Mouse (Mus musculus) ES-Bruce4 (cell line): ENCODE measurements at regions not wholly inside any gene's neighbourhood (a gene's known extent, or its start where the extent isn't known, plus 50 kb on each side); places are given as distances from the start of the nearest gene placed in this dataset.

Experiments
- CTCF ChIP-seq: IDR thresholded peaks from one replicate; pipeline ENCODE4 v1.8.1; 2011; ENCODE audit warnings: low read depth, low read length
- POLR2A ChIP-seq: IDR thresholded peaks from one replicate; pipeline ENCODE4 v1.8.1; 2011; ENCODE audit warnings: low read length; ENCODE audit not compliant: insufficient read depth

DNA sequence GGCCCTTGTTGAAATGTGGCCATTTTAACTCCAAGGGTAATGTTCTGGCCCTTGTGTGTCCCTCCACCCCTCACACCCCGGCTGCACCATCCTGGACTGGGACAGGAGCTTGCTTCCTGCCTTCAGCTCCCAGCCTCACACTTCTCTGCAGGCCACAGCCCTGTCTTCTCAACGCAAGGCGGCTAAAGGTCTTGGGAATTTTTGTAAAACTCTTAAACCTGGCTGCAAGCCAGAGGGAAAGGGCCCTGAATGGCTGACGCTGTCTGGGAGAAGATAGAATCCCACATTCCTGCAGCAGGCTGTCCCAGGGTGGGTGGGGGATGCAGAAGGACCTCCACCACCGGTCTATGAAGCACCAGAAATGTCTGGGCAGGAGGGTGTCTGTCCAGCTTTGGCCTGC, 156.3 kb upstream of the Gm26897 start:
- no peak for TF ChIP-seq CTCF
- TF ChIP-seq POLR2A: no peak
